Mouse (Mus musculus): ENCODE measurements around the gene Lsg1. TPM values are rescaled to one million over a fixed set of nuclear protein-coding genes. Genes with fewer than 3 reads are reported as not detected.

The Lsg1 gene
- total RNA-seq, 2 experiments from 2014 or later = 21.2 to 23.2 TPM

DNA sequence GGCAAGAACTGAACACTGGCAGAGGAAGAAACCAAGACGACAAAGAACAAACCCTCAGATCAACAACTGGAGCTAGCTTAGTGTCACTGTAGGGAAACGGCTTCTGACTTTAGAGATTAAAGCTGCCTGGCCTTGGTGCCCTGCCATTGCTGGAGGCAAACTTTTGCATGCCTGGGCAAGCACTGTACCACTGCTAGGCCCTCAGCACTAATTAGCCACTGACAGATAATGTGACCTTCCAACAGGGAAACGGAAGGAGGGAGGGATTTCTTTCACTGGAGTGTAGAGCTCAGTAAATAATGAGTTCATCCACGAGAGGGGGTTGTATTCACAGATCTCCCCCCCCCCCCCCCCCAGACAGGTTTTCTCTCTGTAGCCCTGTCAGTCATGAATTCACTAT lies 15.2 kb downstream of the Lsg1 start:
- intact Hi-C loops (cut with DNase I) = no loop called here
- no peak for TF ChIP-seq CTCF (IDR thresholded peaks at IDR 0.05)
- no peak for DNase-seq (ENCODE audit: extremely low spot score in 1 of 2, low spot score in 2 of 2)
- H3K4me3 ChIP-seq = no peak overlapping the region
- no peak overlapping the region for H3K27ac ChIP-seq

DNA sequence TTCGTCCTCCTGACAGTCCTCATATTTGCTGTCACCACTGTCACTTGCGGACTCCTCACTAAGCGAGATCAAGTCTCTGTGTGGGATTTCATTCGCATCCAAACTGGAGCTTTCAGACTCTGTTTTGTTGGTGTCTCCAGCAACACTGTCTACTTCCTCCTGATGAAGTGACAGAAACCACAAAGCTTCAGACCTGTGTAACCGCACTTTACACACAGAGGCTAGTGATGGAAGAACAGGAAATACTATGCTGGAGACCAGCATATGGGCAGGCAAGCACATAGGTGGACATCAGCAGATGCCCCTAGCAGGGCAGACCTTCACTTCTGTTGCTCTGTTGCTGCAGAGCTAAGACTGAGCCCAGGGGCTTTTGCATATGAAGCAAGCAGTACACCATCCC lies 16.0 kb downstream of the Lsg1 start:
- Histone ChIP-seq H3K27ac (no peak overlapping the region), H3K4me3 (no peak overlapping the region)
- intact Hi-C loops (cut with DNase I) = no loop called here
- TF ChIP-seq CTCF (IDR thresholded peaks at IDR 0.05) = no peak
- DNase-seq (ENCODE audit: extremely low spot score in 1 of 2, low spot score in 2 of 2) = no peak

DNA sequence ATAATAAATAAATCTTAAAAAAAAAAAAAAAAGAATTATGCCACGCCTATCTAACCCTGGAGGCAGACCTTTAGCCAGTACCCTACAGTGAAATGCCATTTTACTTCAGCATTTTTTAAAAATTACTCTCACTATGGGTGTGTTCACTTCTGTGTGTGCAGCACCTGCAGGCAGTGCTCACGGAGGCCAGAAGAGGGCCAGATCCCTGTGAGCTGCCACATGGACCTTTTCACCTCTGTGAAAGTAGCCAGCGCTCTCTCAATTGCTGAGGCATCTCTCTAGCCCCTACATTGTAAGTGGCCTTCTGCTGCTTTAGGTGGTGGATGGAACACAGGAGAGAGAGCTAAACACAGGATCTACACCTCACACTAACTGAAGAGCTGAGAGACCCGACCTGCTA lies 17.2 kb downstream of the Lsg1 start:
- Histone ChIP-seq H3K4me3 (no peak overlapping the region), H3K27ac (no peak overlapping the region)
- TF ChIP-seq CTCF (IDR thresholded peaks at IDR 0.05) = no peak; the same call in 1 of the 2 replicates
- intact Hi-C loops (cut with DNase I) = no loop called here
- no peak for DNase-seq (ENCODE audit: extremely low spot score in 1 of 2, low spot score in 2 of 2)

DNA sequence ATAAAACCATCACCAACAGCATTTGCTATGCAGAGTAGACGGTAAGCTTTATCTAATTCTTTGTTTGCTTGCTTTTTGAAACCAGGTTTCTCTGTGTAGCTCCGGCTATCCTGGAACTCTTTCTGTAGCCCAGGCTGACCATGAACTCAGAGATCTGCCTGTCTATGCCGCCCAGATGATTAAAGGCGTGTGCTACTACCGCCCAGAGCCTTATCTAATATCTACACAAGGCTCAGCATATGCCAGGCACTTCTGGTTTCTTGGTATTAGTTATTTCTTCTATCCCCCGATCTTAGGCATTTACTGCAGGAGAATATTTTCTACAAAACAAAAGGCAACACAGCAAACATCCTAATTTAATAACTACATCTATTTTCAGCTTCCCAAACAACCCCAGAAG lies 21.8 kb downstream of the Lsg1 start:
- no peak for TF ChIP-seq CTCF (IDR thresholded peaks at IDR 0.05)
- no peak for DNase-seq (ENCODE audit: extremely low spot score in 1 of 2, low spot score in 2 of 2)
- H3K27ac ChIP-seq = no peak overlapping the region
- no peak overlapping the region for H3K4me3 ChIP-seq
- intact Hi-C loops (cut with DNase I) = no loop called here

DNA sequence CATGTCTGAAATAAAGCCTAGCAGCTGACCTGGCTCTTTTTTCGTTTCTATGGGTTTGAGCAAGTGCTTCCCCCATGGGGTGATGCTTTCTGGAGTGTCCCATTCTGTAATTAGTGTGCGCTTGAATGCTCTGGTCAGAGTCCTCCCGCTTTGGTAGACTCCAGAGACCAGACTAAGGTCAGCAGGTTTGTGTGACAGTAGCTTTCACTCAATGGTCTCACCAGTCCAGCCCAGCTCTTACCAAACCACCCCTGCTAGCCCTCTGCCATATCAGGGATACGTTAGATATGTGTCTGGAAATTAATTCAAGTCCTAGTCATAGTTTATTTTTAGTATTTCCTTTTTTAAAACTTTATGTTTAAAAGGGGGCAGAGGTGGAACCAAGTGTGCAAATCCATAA lies 26.8 kb downstream of the Lsg1 start:
- Histone ChIP-seq H3K27ac (no peak overlapping the region), H3K4me3 (no peak overlapping the region)
- no peak for DNase-seq (ENCODE audit: extremely low spot score in 1 of 2, low spot score in 2 of 2)
- no peak for TF ChIP-seq CTCF (IDR thresholded peaks at IDR 0.05)
- intact Hi-C loops (cut with DNase I) = no loop called here

DNA sequence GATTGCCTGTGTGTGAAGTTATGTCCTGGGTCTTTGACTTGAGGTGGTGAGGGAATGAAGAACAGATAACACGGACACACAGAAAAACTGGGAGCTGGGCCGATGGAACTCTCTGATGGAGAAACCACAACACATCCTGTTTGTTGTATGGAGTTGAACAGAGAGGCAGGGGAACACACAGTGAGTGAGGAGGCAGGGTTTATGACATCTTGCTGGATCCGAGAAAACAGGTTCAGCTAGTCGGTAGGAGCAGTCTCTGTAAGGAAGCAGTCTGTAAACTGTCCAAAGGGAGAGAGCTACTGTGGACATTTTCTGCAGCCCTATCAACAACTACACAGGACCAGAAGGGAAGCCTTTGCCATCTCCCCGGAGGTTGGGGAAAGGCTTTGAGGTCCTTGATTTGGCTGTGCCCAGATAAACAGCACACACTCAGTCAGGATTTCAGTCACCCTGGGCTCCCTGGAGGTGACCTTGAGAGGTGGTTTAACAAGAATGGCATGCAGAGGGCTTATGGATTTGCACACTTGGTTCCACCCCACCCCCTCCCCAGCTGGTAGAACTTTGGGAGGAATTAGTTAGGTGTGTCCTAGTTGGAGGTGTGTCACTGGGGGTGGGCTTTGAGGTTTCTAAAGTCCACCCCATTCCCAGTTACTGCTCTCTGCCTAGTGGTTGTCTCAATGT lies 27.9 kb downstream of the Lsg1 start:
- no peak overlapping the region for H3K4me3 ChIP-seq
- DNase-seq (ENCODE audit: extremely low spot score in 1 of 2, low spot score in 2 of 2) = no peak
- no peak for TF ChIP-seq CTCF (IDR thresholded peaks at IDR 0.05)
- no peak overlapping the region for H3K27ac ChIP-seq
- intact Hi-C loops (cut with DNase I) = no loop called here

DNA sequence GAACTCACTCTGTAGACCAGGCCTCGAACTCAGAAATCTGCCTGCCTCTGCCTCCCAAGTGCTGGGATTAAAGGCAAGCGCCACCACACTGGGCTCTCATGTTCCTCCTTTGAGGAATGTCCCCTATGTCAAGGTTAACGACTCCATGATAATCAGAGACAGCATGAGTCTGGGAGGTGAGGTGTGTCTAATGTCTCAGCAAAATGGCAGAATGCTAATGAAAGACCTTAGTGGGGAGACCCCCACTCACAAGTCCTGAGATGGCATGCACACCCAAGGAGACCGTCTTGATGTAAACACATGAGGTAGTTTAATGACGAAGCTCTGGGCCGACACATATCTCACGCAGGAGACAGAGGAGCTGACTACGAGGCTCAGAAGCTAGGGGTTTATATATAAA lies 33.3 kb downstream of the Lsg1 start:
- intact Hi-C loops (cut with DNase I) = no loop called here
- no peak overlapping the region for H3K4me3 ChIP-seq
- DNase-seq (ENCODE audit: extremely low spot score in 1 of 2, low spot score in 2 of 2) = no peak
- H3K27ac ChIP-seq = no peak overlapping the region
- no peak for TF ChIP-seq CTCF (IDR thresholded peaks at IDR 0.05)

DNA sequence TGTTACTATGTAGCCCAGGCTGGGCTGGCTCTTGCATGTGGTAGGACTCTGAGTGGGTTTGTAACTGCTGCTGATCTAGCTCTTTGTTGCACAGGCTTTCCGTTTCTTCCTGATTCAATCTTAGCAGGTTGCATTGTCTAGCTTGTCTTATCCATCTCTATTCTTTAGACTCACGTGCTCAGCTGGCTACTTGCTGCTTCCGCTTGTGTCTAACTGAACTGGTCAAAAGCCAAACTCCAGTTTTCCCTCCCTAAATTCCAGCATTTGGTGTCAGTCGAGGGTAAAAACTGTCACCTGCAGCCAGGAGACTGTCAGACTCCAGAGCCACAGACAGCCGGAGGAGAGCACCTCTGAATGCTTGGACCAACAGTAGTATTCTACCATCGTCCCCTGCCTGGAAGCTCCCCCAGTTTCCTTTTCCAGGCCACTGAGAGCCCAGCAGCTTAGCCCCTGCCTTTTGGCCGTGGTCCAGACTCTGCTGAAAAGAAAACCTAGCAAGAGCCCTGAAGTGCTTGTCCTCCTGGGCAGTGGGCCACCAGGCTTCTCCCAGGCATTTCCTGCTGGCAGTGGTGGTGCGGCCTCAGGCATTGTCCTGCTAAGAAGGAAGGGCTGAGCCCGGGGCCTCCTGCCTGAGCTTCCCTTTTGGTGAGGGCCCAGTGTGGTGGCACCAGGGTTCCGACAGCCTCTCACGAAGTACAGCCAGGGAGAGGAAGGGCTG lies 34.6 kb downstream of the Lsg1 start:
- DNase-seq (ENCODE audit: extremely low spot score in 1 of 2, low spot score in 2 of 2) = peak; percentile 61 to 75
- no peak for TF ChIP-seq CTCF (IDR thresholded peaks at IDR 0.05)
- Histone ChIP-seq H3K4me3 (no peak overlapping the region), H3K27ac (peak overlapping the region; percentile 67)
- intact Hi-C loops (cut with DNase I) = no loop called here

DNA sequence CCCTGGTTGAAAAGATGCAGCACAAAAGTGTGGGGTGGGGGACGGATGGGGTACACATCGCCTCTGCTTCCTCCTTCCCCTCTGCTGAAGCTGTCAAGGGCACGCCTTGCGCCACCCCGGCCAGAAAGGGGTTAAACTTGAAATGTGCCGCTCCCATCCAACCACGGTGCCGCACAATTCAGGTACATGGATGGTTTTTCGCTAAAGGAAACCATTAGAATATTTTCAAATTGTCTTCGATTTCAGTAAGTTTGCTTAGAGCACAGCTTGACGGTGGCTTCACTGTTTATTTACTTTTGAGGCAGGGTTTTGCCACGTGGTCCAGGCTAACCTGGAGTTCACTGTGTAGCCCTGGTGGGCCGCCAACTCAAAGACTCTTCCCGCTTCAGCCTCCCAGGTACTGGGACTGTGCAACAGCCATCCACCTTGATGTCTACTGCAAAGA lies 36.6 kb downstream of the Lsg1 start, which contains the start of gene Tmem44:
Gene Tmem44, minus strand, starts transcription at position 95 of the 445 bp plus-strand sequence.
- intact Hi-C loops (cut with DNase I) = no loop called here
- no peak for TF ChIP-seq CTCF (IDR thresholded peaks at IDR 0.05)
- peak within 1 kb of the TSS; percentile 94 for H3K27ac ChIP-seq

DNA sequence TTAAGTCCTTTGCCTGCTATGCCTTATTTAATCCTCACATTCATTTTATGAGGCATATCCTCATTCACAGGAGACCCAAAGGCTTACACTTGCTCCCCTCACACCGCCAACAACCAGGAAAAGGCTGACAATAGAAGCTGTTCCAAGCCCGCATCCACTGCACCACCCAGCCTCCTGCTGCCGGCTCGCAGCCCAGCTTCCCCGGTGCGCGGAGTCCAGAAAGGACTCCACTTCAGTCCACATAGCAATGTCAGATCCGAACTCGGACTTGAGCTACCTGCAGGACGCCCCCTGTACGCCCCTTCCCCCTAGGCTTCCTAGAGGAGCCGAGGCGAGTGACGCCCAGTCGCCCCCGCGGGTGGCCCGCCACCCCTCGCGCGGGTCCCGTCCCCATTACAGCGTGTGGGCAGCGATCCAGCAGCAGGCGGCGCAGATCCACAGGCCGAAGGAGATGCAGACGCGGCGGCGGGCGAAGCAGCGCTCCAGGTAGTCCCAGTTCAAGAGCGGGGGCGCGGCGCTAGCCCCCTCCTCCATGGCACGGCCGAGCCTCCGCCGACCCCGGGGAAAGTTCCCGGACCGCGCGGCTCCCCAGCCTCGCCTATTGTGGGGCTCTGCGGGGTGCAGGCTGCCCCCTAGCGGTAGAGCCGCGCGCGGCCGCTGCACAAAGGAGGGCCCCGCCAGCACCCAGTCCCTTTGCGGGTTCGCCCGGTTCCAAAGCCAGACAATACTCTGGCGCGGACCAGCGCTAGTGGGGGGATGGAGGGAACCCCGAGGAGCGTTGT lies 37.2 kb downstream of the Lsg1 start:
- Histone ChIP-seq H3K27ac (peak overlapping the region; percentile 94), H3K4me3 (peak overlapping the region; percentile 71)
- intact Hi-C loops (cut with DNase I) = no loop called here
- peak; percentile 83 to 84 for DNase-seq (ENCODE audit: extremely low spot score in 1 of 2, low spot score in 2 of 2)
- peak; percentile 98 for TF ChIP-seq CTCF (IDR thresholded peaks at IDR 0.05)

More for the DNA sequence above, 36.6 kb downstream of the Lsg1 start, which contains the start of gene Tmem44:
- H3K4me3 ChIP-seq = peak within 1 kb of the TSS; percentile 71
- DNase-seq (ENCODE audit: extremely low spot score in 1 of 2, low spot score in 2 of 2) = no peak

DNA sequence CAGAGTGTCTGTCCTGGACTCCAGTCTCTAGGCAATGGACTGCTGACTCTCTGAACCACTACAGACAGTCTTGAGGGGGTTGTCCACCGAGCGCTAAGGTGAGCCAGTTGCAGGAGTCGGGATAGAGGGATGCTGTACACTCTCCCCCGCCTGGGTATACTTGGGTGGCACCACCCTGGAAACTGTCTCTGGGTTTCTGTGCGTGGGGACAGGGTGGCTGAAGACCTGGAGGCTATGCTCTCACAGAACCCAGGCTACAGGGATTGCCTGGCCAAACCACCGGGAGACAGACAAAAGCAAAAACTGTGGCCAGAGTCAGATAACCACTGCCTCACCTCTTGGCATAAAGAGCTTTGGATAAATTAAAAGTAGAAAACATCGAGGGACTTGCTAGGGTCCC lies 37.9 kb downstream of the Lsg1 start:
- DNase-seq (ENCODE audit: extremely low spot score in 1 of 2, low spot score in 2 of 2) = no peak
- intact Hi-C loops (cut with DNase I) = no loop called here
- peak overlapping the region; percentile 71 for H3K4me3 ChIP-seq
- TF ChIP-seq CTCF (IDR thresholded peaks at IDR 0.05) = no peak
- H3K27ac ChIP-seq = peak overlapping the region; percentile 94

DNA sequence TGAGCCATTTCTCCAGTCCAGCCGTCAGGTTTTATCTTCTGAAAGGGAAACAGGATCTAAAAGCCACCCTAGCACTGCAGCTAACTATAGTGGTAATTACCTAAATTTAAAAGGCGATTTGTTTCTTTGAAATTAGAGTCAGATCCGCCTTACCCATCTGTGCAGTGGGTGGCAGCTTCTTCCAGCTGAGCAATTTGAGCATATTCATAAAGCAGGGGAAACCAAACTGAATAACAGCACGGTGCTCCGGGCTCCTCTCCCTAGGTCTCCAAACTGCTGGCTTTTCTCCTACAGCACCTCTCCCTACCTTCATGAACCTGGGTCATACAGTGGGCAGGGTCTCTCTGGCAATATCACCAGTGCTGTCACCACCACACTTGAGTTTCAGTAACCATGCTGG lies 39.1 kb downstream of the Lsg1 start:
- Histone ChIP-seq H3K27ac (peak overlapping the region; percentile 94), H3K4me3 (peak overlapping the region; percentile 71)
- peak in 1 of 2 experiments; percentile 49 for DNase-seq (ENCODE audit: extremely low spot score in 1 of 2, low spot score in 2 of 2)
- intact Hi-C loops (cut with DNase I) = no loop called here
- TF ChIP-seq CTCF (IDR thresholded peaks at IDR 0.05) = no peak; the same call in 1 of the 2 replicates
